Mouse (Mus musculus) Muller cell, postnatal 12 days (primary cell): Measurements from ENCODE around the gene Grid1.

Experiments
- DNase-seq: peaks from one replicate; pipeline ENCODE4 v3.0.0-alpha.2; 2015; ENCODE audit errors: inconsistent ontology term

Gene Grid1

GRCm38 (mm10) chr14:35009074-35009473, 189.2 kb downstream of the Grid1 start:
- no peak for DNase-seq

GRCm38 (mm10) chr14:35026686-35027085, 206.8 kb downstream of the Grid1 start:
- DNase-seq = no peak

- DNase-seq = peak; percentile 56
Measured at GRCm38 (mm10) chr14:35027501-35028140, 207.7 kb downstream of the Grid1 start.

GRCm38 (mm10) chr14:35029626-35030025, 209.7 kb downstream of the Grid1 start:
- no peak for DNase-seq

GRCm38 (mm10) chr14:35030271-35030670, 210.4 kb downstream of the Grid1 start:
- no peak for DNase-seq

GRCm38 (mm10) chr14:35032283-35032682, 212.4 kb downstream of the Grid1 start:
- DNase-seq = no peak

- DNase-seq = no peak
Measured at GRCm38 (mm10) chr14:35044268-35044667, 224.4 kb downstream of the Grid1 start.

GRCm38 (mm10) chr14:35044918-35045698, 225.2 kb downstream of the Grid1 start:
- DNase-seq = no peak

GRCm38 (mm10) chr14:35049231-35049630, 229.3 kb downstream of the Grid1 start:
- DNase-seq = no peak

GRCm38 (mm10) chr14:35054139-35054538, 234.2 kb downstream of the Grid1 start:
- DNase-seq = no peak

- peak; percentile 71 for DNase-seq
Measured at GRCm38 (mm10) chr14:35074636-35075035, 254.7 kb downstream of the Grid1 start.

- DNase-seq = no peak
Measured at GRCm38 (mm10) chr14:35079954-35080353, 260.0 kb downstream of the Grid1 start.

GRCm38 (mm10) chr14:35092646-35093045, 272.7 kb downstream of the Grid1 start:
- no peak for DNase-seq

- DNase-seq = no peak
Measured at GRCm38 (mm10) chr14:35093561-35094186, 273.8 kb downstream of the Grid1 start.

GRCm38 (mm10) chr14:35095506-35096059, 275.7 kb downstream of the Grid1 start:
- DNase-seq = no peak

- no peak for DNase-seq
Measured at GRCm38 (mm10) chr14:35096085-35096484, 276.2 kb downstream of the Grid1 start.

GRCm38 (mm10) chr14:35097166-35097565, 277.3 kb downstream of the Grid1 start:
- no peak for DNase-seq

- DNase-seq = no peak
Measured at GRCm38 (mm10) chr14:35103639-35104210, 283.8 kb downstream of the Grid1 start.

- no peak for DNase-seq
Measured at GRCm38 (mm10) chr14:35107596-35107995, 287.7 kb downstream of the Grid1 start.

- peak; percentile 13 for DNase-seq
Measured at GRCm38 (mm10) chr14:35110928-35111327, 291.0 kb downstream of the Grid1 start.

- DNase-seq = peak; percentile 88
Measured at GRCm38 (mm10) chr14:35112327-35113275, 292.7 kb downstream of the Grid1 start.
